Mouse (Mus musculus) erythroblast, embryonic 14.5 days (primary cell): ENCODE measurements at regions not wholly inside any gene's neighbourhood (a gene's known extent, or its start where the extent isn't known, plus 50 kb on each side); places are given as distances from the start of the nearest gene placed in this dataset.

Experiments used
- H3K27me3 ChIP-seq: 2 replicates; pipeline ENCODE4 v1.6.1; 2012; ENCODE audit warnings: inconsistent platforms; ENCODE audit not compliant: control insufficient read depth
- H3K36me3 ChIP-seq: 2 replicates; pipeline ENCODE4 v1.6.1; 2012; ENCODE audit warnings: mild to moderate bottlenecking, inconsistent platforms; ENCODE audit not compliant: control insufficient read depth
- H3K4me1 ChIP-seq: 2 replicates; pipeline ENCODE4 v1.6.1; 2012; ENCODE audit warnings: inconsistent platforms; ENCODE audit not compliant: control insufficient read depth
- H3K4me3 ChIP-seq: replicated peaks from 2 replicates; pipeline ENCODE3; 2012; ENCODE audit warnings: moderate library complexity, mild to moderate bottlenecking, inconsistent platforms
- H3K9me3 ChIP-seq: 2 replicates; pipeline ENCODE4 v1.6.1; 2012; ENCODE audit warnings: low read length, inconsistent platforms, mixed read lengths; ENCODE audit not compliant: control insufficient read depth
- GATA1 ChIP-seq: IDR thresholded peaks from 2 replicates; pipeline ENCODE4 v1.6.1; 2012; ENCODE audit warnings: low read length, inconsistent platforms, mixed read lengths
- TAL1 ChIP-seq: IDR thresholded peaks from 3 replicates; pipeline ENCODE4 v1.6.1; 2012; ENCODE audit warnings: low read length, inconsistent platforms, mixed read lengths

GRCm38 (mm10) chr19:54202456-54202855 is 158.5 kb downstream of the Adra2a start:
- Histone ChIP-seq H3K36me3 (no peaks in the 10 kb centered on the region), H3K27me3 (no peaks in the 10 kb centered on the region), H3K4me1 (no peaks in the 10 kb centered on the region), H3K9me3 (no peaks in the 10 kb centered on the region), H3K4me3 (no peak overlapping the region)
- TF ChIP-seq GATA1 (no peak), TAL1 (no peak)

DNA sequence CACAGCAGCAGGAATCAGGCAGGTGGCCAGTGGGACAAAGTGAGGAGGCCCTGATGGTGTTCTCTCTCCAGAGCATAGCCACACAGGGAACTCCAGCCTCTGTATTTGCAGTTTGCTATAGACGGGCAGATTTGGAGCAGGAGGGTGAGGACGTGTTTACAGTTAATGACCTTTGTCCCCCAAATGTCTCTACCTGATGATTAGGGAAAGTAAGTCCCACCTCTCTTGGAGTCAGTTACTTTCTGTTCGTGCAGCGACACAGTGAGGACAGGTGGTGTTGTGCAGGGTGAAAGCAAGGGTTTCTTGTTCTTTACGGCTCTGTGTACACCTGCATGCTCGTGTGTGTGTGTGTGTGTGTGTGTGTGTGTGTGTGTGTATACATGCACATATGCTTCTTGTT is 162.9 kb downstream of the Adra2a start:
- H3K4me1 ChIP-seq, result no peaks in the 10 kb centered on the region
- H3K36me3 ChIP-seq, result no peaks in the 10 kb centered on the region
- no peak overlapping the region for H3K4me3 ChIP-seq
- no peaks in the 10 kb centered on the region for H3K27me3 ChIP-seq
- H3K9me3 ChIP-seq, result 0 out of 2 replicates have a peak, but pooled peaks cover 2% of the 10 kb centered on the region
- TF ChIP-seq GATA1 (no peak), TAL1 (no peak)

- Histone ChIP-seq H3K4me1 (no peaks in the 10 kb centered on the region), H3K4me3 (no peak overlapping the region), H3K9me3 (0 out of 2 replicates have a peak, but pooled peaks cover 2% of the 10 kb centered on the region), H3K36me3 (no peaks in the 10 kb centered on the region), H3K27me3 (no peaks in the 10 kb centered on the region)
- TF ChIP-seq GATA1 (no peak), TAL1 (no peak)
Measured at GRCm38 (mm10) chr19:54212169-54212568, 168.2 kb downstream of the Adra2a start.

- no peaks in the 10 kb centered on the region for H3K4me1 ChIP-seq
- H3K4me3 ChIP-seq, result no peak overlapping the region
- H3K9me3 ChIP-seq, result peaks cover 9% of the 10 kb centered on the region
- TF ChIP-seq GATA1 (no peak), TAL1 (no peak)
- H3K36me3 ChIP-seq, result no peaks in the 10 kb centered on the region
- H3K27me3 ChIP-seq, result peaks cover 3% of the 10 kb centered on the region; the same call in 1 of the 2 replicates
Measured at GRCm38 (mm10) chr19:54244176-54244575, 200.2 kb downstream of the Adra2a start.

- TF ChIP-seq TAL1 (no peak), GATA1 (no peak)
- H3K4me1 ChIP-seq, result no peaks in the 10 kb centered on the region
- peaks cover 8% of the 10 kb centered on the region for H3K9me3 ChIP-seq
- no peaks in the 10 kb centered on the region for H3K36me3 ChIP-seq
- H3K4me3 ChIP-seq, result no peak overlapping the region
- H3K27me3 ChIP-seq, result peaks cover 3% of the 10 kb centered on the region; the same call in 1 of the 2 replicates
Measured at GRCm38 (mm10) chr19:54248256-54248936, 204.4 kb downstream of the Adra2a start.

- H3K9me3 ChIP-seq, result no peaks in the 10 kb centered on the region
- no peaks in the 10 kb centered on the region for H3K36me3 ChIP-seq
- TF ChIP-seq GATA1 (no peak), TAL1 (no peak)
- H3K4me3 ChIP-seq, result no peak overlapping the region
- no peaks in the 10 kb centered on the region; the same call in 1 of the 2 replicates for H3K27me3 ChIP-seq
- no peaks in the 10 kb centered on the region for H3K4me1 ChIP-seq
Measured at GRCm38 (mm10) chr19:54252145-54252664, 208.3 kb downstream of the Adra2a start.

- H3K36me3 ChIP-seq, result no peaks in the 10 kb centered on the region
- peaks cover 9% of the 10 kb centered on the region for H3K9me3 ChIP-seq
- TF ChIP-seq GATA1, result no peak
- TF ChIP-seq TAL1, result no peak
- no peak overlapping the region for H3K4me3 ChIP-seq
- H3K4me1 ChIP-seq, result no peaks in the 10 kb centered on the region
- H3K27me3 ChIP-seq, result no peaks in the 10 kb centered on the region; the same call in 1 of the 2 replicates
Measured at GRCm38 (mm10) chr19:54257889-54258288, 213.9 kb downstream of the Adra2a start.

DNA sequence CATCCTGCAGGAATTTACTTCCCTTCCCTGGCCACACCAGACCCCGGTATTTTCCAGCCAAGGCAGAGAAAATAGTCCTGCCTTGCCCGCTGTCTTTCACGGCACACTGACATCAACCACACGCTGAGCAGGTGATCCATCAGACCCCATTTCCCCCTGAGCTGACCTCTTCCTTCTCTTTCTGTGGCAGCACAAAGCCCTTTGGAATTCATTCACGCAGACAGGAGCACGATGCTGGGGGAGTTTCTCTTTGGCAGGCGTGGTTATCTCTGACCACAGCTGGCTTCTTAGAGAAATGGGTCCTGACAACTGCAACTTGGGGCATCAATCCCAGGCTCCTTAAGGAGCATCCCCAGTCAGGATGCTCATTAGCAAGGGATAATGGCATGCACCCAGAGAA is 215.2 kb downstream of the Adra2a start:
- Histone ChIP-seq H3K4me3 (no peak overlapping the region), H3K9me3 (peaks cover 9% of the 10 kb centered on the region), H3K36me3 (no peaks in the 10 kb centered on the region), H3K27me3 (no peaks in the 10 kb centered on the region; the same call in 1 of the 2 replicates), H3K4me1 (no peaks in the 10 kb centered on the region)
- no peak for TF ChIP-seq GATA1

DNA sequence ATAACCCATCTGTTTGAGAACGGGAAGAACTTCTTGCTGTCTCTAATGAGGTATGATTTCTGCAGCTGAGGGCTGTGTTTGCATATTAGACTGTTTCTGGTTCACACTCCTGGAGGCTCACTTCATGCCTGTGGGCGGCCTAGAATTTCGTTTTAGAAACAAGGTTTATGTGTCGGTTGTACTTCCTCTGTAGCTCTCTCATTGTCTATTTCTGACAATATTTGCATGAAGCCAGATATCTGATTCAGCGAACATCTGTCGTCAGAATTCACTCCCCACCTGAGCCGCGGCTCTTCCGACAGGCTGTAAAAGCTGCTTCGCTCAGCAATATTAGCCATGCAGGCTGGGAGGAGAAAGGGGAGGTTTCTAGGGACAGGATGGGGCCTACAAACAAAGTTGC is 233.4 kb downstream of the Adra2a start:
- no peaks in the 10 kb centered on the region for H3K36me3 ChIP-seq
- no peak overlapping the region for H3K4me3 ChIP-seq
- H3K9me3 ChIP-seq, result peaks cover 22% of the 10 kb centered on the region
- H3K4me1 ChIP-seq, result no peaks in the 10 kb centered on the region
- TF ChIP-seq TAL1 (no peak), GATA1 (no peak)
- H3K27me3 ChIP-seq, result no peaks in the 10 kb centered on the region

DNA sequence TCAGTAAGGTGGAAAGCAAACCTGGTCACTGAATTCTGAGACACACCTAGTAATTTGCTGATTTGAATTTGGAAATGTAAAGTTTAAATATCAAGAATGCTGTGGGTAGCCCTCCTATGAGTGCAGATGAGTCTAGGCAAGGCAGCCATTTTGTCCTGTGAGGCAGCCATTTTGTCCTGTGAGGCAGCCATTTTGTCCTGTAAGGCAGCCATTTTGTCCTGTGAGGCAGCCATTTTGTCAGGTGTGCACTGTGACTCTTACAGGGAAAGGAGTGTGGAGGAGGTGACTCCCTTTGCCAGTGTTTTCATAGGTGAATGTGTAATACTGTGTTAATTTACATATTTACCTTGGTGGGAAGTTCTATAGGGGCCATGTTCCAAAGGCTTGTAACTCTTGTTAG is 241.5 kb downstream of the Adra2a start:
- Histone ChIP-seq H3K27me3 (no peaks in the 10 kb centered on the region), H3K4me1 (no peaks in the 10 kb centered on the region), H3K4me3 (no peak overlapping the region), H3K9me3 (peaks cover 12% of the 10 kb centered on the region), H3K36me3 (no peaks in the 10 kb centered on the region)
- TF ChIP-seq TAL1 (no peak), GATA1 (no peak)
